Mouse (Mus musculus): ENCODE measurements around the gene Ewsr1. TPM values are rescaled to one million over a fixed set of nuclear protein-coding genes. Genes with fewer than 3 reads are reported as not detected.
A peak's percentile ranks its signal among the peaks of the same experiment; 100 is the strongest.

Gene Ewsr1
- polyA plus RNA-seq (2014; fragmentation: Nextera tagmentation; extraction: Ambion mirVana), result 467 and 495 TPM in 2 replicates

DNA sequence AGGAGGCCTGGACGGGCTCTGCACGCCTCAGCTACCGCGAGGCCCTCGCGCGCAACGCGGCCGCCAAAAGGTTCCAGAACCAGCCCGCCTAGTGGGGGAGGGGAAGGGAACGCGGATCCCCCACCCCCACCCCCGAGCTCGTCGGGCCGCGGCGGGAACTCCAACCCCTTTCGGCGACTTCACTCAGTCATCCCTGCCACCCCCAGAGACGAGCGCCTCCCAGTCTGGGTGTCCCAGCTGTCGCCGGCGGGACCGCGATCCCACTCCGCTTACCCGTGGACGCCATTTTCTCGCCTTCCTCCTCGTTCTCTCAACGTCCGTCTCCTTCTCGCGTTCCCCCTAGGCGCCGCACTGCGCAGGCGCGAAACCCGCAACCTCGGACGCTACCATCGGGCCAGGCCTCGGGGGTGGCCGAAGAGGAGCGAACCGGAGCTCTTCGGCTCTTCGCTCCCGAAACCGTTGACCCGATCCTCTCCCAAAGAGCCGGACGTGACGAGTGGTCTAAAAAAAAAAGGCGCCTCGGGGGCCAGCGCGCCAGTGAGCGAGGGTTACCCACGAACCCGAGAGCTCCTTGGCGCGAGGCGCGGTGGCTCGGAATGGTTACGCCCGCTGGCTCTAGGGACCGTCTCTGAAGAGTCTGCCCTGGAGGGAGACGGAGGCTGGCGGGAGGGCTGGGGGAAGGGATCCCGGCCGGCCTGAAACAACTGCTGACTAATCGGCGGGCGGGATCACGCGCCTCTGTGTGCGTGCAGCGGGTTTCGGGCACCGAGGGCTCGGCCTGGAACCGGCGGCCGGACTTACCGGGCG is at the start of gene Ewsr1, which contains the start of gene Rhbdd3:
Gene Ewsr1 (minus strand): TSS at position 531 of the 807 bp plus-strand sequence.
Gene Rhbdd3 (plus strand): TSS at position 191 of the 807 bp plus-strand sequence.
- peak; percentile 87 for ATAC-seq (ENCODE audit: insufficient number of reproducible peaks, insufficient read depth, low FRiP score, low read depth)
- peak within 1 kb of the TSS; percentile 96 for H3K4me3 ChIP-seq (ENCODE audit: low read depth, low read length)
- H3K4me1 ChIP-seq (ENCODE audit: control insufficient read depth, insufficient read depth, low read length), result peaks cover 21% of the 10 kb centered on the region; the same call in 1 of the 2 replicates
- H3K27ac ChIP-seq (ENCODE audit: low read length), result peak within 1 kb of the TSS; percentile 98
- H3K9me3 ChIP-seq (ENCODE audit: control insufficient read depth, low read depth, low read length), result no peaks in the 10 kb centered on the region
- H3K36me3 ChIP-seq (ENCODE audit: control insufficient read depth, insufficient read depth, low read length), result peaks cover 4% of the 10 kb centered on the region; the same call in 1 of the 2 replicates
- H3K27me3 ChIP-seq (ENCODE audit: control insufficient read depth, insufficient read depth, low read length), result no peaks in the 10 kb centered on the region
- under 1% methylated on average over 87 of the region's 92 CpGs for WGBS
- H3K4me2 ChIP-seq (replicated peaks; ENCODE audit: low read depth, low read length), result peak within 1 kb of the TSS; percentile 85
- peak within 1 kb of the TSS; percentile 98 for H3K9ac ChIP-seq (replicated peaks; ENCODE audit: low read depth, low read length)

DNA sequence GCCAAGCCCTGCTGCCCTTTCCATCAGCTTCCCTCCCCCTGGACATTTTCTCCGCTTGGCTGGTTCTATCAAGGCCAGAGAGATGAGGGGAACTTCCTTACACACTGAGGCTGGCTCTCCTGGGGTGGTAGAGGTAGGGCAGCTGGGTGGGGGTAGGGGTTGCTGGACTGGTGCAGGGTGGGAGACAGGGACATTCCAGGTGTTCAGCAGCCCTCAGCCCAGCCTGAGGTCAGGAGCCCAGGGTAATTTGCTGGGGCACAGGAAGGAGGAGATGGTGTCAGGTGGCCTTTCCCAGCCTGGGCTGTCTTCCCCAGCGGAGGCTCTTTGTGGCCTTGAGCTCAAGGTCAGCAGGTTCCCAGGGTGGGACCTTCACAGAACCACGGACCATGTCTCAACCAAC is 46.5 kb upstream of the Ewsr1 start:
- Histone ChIP-seq H3K9ac (replicated peaks; ENCODE audit: low read depth, low read length) (no peak overlapping the region), H3K9me3 (ENCODE audit: control insufficient read depth, low read depth, low read length) (no peaks in the 10 kb centered on the region), H3K4me1 (ENCODE audit: control insufficient read depth, insufficient read depth, low read length) (peaks cover 14% of the 10 kb centered on the region), H3K4me3 (ENCODE audit: low read depth, low read length) (no peak overlapping the region), H3K4me2 (replicated peaks; ENCODE audit: low read depth, low read length) (no peak overlapping the region), H3K36me3 (ENCODE audit: control insufficient read depth, insufficient read depth, low read length) (no peaks in the 10 kb centered on the region), H3K27ac (ENCODE audit: low read length) (no peak overlapping the region), H3K27me3 (ENCODE audit: control insufficient read depth, insufficient read depth, low read length) (no peaks in the 10 kb centered on the region)
- WGBS, result 68% methylated on average over 3 of the region's 3 CpGs
- ATAC-seq (ENCODE audit: insufficient number of reproducible peaks, insufficient read depth, low FRiP score, low read depth), result no peak

DNA sequence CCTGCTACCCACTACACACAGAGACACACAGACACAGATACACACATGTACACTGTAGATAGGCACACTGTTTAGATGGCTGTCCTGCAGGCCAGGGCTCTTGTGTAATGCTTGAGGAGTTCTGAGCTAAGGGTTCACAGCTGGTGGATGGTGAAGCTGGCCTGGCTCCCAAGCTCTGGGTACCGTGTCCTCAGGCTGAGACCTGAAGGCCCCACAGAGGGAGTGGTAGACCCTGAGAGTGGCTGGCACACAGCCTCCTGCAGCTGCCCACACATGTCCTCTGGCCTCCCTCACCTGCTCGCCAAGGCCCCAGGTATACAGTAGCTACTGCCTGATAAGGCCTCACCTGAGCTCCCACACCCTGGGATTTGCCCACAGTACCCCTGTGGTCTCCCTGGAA is 42.9 kb upstream of the Ewsr1 start:
- Histone ChIP-seq H3K4me1 (ENCODE audit: control insufficient read depth, insufficient read depth, low read length) (peaks cover 26% of the 10 kb centered on the region), H3K9me3 (ENCODE audit: control insufficient read depth, low read depth, low read length) (no peaks in the 10 kb centered on the region), H3K4me3 (ENCODE audit: low read depth, low read length) (no peak overlapping the region), H3K36me3 (ENCODE audit: control insufficient read depth, insufficient read depth, low read length) (no peaks in the 10 kb centered on the region), H3K27ac (ENCODE audit: low read length) (no peak overlapping the region), H3K4me2 (replicated peaks; ENCODE audit: low read depth, low read length) (no peak overlapping the region), H3K9ac (replicated peaks; ENCODE audit: low read depth, low read length) (no peak overlapping the region), H3K27me3 (ENCODE audit: control insufficient read depth, insufficient read depth, low read length) (no peaks in the 10 kb centered on the region)
- no peak for ATAC-seq (ENCODE audit: insufficient number of reproducible peaks, insufficient read depth, low FRiP score, low read depth)
- 83% methylated on average over 2 of the region's 2 CpGs for WGBS

DNA sequence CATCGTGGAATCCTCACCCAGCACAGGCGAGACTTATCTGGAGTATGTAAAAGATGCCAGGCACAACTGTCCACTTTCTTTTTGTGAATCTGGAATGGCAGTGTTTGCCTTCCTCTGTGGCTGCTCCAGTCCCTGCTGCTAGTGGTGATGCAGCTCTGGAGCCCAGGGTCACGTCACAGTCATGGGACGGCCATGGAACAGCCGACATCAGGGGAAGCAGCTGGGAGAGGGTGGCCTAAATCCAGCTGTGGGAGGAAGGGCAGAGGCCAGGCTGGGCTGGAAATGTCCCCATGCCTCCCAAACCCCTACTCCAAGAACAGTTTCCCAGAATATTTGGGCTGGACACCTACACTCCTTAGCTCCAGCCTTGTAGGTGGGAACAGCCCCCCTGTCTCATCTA is 42.2 kb upstream of the Ewsr1 start:
- no peak for ATAC-seq (ENCODE audit: insufficient number of reproducible peaks, insufficient read depth, low FRiP score, low read depth)
- peaks cover 26% of the 10 kb centered on the region for H3K4me1 ChIP-seq (ENCODE audit: control insufficient read depth, insufficient read depth, low read length)
- H3K27me3 ChIP-seq (ENCODE audit: control insufficient read depth, insufficient read depth, low read length), result no peaks in the 10 kb centered on the region
- H3K9me3 ChIP-seq (ENCODE audit: control insufficient read depth, low read depth, low read length), result no peaks in the 10 kb centered on the region
- no peak overlapping the region for H3K4me2 ChIP-seq (replicated peaks; ENCODE audit: low read depth, low read length)
- no peak overlapping the region for H3K9ac ChIP-seq (replicated peaks; ENCODE audit: low read depth, low read length)
- no peak overlapping the region for H3K27ac ChIP-seq (ENCODE audit: low read length)
- WGBS, result 70% methylated on average over 5 of the region's 5 CpGs
- no peak overlapping the region for H3K4me3 ChIP-seq (ENCODE audit: low read depth, low read length)
- no peaks in the 10 kb centered on the region for H3K36me3 ChIP-seq (ENCODE audit: control insufficient read depth, insufficient read depth, low read length)

DNA sequence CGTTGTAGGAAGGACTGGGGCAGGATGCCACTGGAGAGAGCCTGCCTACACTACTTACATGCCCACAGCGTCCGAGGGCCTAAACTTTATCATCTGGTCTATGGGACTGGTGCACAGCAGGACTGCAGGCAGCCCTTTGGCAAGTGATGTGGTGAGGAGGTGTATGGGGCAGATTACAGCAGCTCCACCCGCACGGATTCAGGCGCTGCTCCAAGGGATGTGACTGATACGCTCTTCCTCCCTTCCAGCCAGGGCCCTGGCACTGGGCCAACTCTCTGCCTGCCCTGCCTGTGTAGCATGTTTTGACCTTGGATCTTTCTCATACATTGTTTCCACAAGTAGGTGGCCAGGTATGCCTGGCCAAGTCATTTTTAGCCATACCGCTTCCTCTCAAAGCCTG is 41.6 kb upstream of the Ewsr1 start:
- peaks cover 26% of the 10 kb centered on the region for H3K4me1 ChIP-seq (ENCODE audit: control insufficient read depth, insufficient read depth, low read length)
- no peak overlapping the region for H3K4me3 ChIP-seq (ENCODE audit: low read depth, low read length)
- H3K4me2 ChIP-seq (replicated peaks; ENCODE audit: low read depth, low read length), result no peak overlapping the region
- H3K9ac ChIP-seq (replicated peaks; ENCODE audit: low read depth, low read length), result no peak overlapping the region
- no peak for ATAC-seq (ENCODE audit: insufficient number of reproducible peaks, insufficient read depth, low FRiP score, low read depth)
- WGBS, result 34% methylated on average over 8 of the region's 8 CpGs
- no peaks in the 10 kb centered on the region for H3K9me3 ChIP-seq (ENCODE audit: control insufficient read depth, low read depth, low read length)
- no peaks in the 10 kb centered on the region for H3K27me3 ChIP-seq (ENCODE audit: control insufficient read depth, insufficient read depth, low read length)
- no peak overlapping the region for H3K27ac ChIP-seq (ENCODE audit: low read length)
- no peaks in the 10 kb centered on the region for H3K36me3 ChIP-seq (ENCODE audit: control insufficient read depth, insufficient read depth, low read length)

DNA sequence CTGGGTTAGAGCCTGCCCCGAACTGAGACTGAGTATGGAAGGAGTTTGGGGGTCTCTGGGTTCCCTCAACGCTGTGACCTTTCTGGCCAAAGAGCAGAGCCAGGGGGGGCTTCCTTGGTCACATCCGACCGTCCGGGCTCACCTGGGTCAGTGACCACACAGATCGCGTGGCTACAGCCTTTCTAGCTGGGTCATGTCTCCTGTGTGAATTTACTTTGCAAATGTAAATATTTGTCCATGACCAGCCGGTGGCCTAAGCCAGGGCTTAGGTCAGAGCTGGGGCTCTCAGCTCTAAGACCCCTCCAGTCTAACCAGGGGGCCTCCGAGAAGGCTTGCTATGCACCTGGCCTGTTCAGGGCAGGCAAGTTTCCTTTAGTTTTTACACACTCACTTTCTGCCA is 40.3 kb upstream of the Ewsr1 start:
- Histone ChIP-seq H3K4me2 (replicated peaks; ENCODE audit: low read depth, low read length) (0 out of 2 replicates have a peak overlapping the region, but pooled peaks have one; percentile 7), H3K4me1 (ENCODE audit: control insufficient read depth, insufficient read depth, low read length) (peaks cover 26% of the 10 kb centered on the region), H3K36me3 (ENCODE audit: control insufficient read depth, insufficient read depth, low read length) (no peaks in the 10 kb centered on the region), H3K27me3 (ENCODE audit: control insufficient read depth, insufficient read depth, low read length) (no peaks in the 10 kb centered on the region), H3K9ac (replicated peaks; ENCODE audit: low read depth, low read length) (no peak overlapping the region), H3K4me3 (ENCODE audit: low read depth, low read length) (no peak overlapping the region), H3K9me3 (ENCODE audit: control insufficient read depth, low read depth, low read length) (no peaks in the 10 kb centered on the region), H3K27ac (ENCODE audit: low read length) (peak overlapping the region; percentile 41; the same call in 1 of the 2 replicates)
- ATAC-seq (ENCODE audit: insufficient number of reproducible peaks, insufficient read depth, low FRiP score, low read depth), result no peak
- WGBS, result 36% methylated on average over 9 of the region's 9 CpGs

DNA sequence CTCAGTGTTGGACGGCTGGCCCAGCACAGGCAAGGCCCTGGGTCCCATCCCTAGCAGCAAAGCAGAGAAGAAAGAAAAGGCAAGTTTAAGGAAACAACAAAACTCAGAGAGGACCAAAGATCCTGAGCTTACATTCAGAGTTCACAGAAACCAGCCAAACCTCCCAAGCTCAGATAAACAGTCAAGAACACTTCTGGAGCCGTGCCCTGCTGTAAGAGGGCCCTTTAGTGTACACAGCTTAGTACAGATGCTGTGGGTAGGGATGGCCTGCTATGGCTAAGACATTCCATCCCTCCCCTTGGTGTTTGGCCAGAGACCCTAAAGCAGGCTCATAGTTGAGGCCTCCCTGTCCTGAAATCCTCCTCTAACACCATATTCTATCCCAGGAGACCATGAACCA is 39.6 kb upstream of the Ewsr1 start:
- Histone ChIP-seq H3K27me3 (ENCODE audit: control insufficient read depth, insufficient read depth, low read length) (no peaks in the 10 kb centered on the region), H3K4me2 (replicated peaks; ENCODE audit: low read depth, low read length) (no peak overlapping the region), H3K4me1 (ENCODE audit: control insufficient read depth, insufficient read depth, low read length) (peaks cover 26% of the 10 kb centered on the region), H3K4me3 (ENCODE audit: low read depth, low read length) (no peak overlapping the region), H3K9ac (replicated peaks; ENCODE audit: low read depth, low read length) (no peak overlapping the region), H3K9me3 (ENCODE audit: control insufficient read depth, low read depth, low read length) (no peaks in the 10 kb centered on the region), H3K27ac (ENCODE audit: low read length) (peak overlapping the region; percentile 41; the same call in 1 of the 2 replicates), H3K36me3 (ENCODE audit: control insufficient read depth, insufficient read depth, low read length) (no peaks in the 10 kb centered on the region)
- ATAC-seq (ENCODE audit: insufficient number of reproducible peaks, insufficient read depth, low FRiP score, low read depth), result no peak
- 61% methylated on average over 2 of the region's 2 CpGs for WGBS

DNA sequence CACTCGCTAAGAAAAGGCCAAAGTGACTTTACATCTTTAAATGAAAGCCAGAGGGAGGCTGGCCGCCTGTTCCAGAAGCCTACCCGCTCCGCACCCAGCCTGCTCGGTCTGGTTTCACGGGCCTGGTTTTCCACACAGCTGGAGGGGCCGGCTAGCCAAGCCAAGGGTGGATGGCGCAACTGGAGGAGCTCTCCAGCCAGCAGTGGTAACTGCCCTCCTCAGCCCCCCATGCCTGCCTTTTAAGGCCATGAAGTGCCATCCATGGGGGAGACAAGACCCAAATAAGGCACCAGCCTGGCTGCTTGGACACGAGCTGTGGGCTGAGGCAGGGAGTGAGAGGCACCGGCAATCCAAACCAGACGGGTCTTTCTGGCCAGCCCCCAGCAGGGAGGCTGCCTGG is 36.8 kb upstream of the Ewsr1 start:
- Histone ChIP-seq H3K36me3 (ENCODE audit: control insufficient read depth, insufficient read depth, low read length) (no peaks in the 10 kb centered on the region), H3K4me3 (ENCODE audit: low read depth, low read length) (no peak overlapping the region), H3K9me3 (ENCODE audit: control insufficient read depth, low read depth, low read length) (no peaks in the 10 kb centered on the region), H3K4me1 (ENCODE audit: control insufficient read depth, insufficient read depth, low read length) (peaks cover 24% of the 10 kb centered on the region), H3K9ac (replicated peaks; ENCODE audit: low read depth, low read length) (no peak overlapping the region), H3K4me2 (replicated peaks; ENCODE audit: low read depth, low read length) (no peak overlapping the region), H3K27me3 (ENCODE audit: control insufficient read depth, insufficient read depth, low read length) (no peaks in the 10 kb centered on the region), H3K27ac (ENCODE audit: low read length) (peak overlapping the region; percentile 39; the same call in 1 of the 2 replicates)
- ATAC-seq (ENCODE audit: insufficient number of reproducible peaks, insufficient read depth, low FRiP score, low read depth), result no peak
- WGBS, result 75% methylated on average over 11 of the region's 11 CpGs
